Mouse (Mus musculus) ovary, postnatal 14 days (tissue): ENCODE results near the gene Gm49337.
"Not testable (repeated sequence)": the region's sequence is repeated elsewhere in the genome, so short reads cannot be mapped to it uniquely, and the experiment has no call there.

Source experiments
- DNase-seq: peaks from one replicate; pipeline ENCODE4 v3.0.0; 2022; ENCODE audit warnings: low spot score

Gm49337 gene

DNA sequence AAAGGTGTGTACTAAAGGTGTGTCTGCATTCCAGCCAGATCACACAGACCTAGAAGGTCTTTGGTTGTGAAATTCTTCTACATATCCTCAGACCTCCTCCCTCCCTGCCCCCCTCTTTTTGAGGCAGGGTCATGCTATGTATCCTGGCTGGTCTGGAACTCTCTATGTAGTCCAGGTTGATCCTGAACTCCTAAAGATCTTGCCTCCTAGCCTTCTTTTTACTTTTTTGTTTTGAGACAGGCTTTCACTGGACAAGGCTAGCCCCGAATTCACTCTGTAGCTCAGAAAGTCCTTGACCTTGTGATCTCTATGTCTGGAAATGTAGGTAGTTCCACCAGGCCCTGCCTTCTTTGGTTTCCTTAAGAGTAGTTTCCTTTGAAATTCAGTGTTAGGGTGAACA is 35.7 kb downstream of the Gm49337 start:
- DNase-seq, result no peak

DNA sequence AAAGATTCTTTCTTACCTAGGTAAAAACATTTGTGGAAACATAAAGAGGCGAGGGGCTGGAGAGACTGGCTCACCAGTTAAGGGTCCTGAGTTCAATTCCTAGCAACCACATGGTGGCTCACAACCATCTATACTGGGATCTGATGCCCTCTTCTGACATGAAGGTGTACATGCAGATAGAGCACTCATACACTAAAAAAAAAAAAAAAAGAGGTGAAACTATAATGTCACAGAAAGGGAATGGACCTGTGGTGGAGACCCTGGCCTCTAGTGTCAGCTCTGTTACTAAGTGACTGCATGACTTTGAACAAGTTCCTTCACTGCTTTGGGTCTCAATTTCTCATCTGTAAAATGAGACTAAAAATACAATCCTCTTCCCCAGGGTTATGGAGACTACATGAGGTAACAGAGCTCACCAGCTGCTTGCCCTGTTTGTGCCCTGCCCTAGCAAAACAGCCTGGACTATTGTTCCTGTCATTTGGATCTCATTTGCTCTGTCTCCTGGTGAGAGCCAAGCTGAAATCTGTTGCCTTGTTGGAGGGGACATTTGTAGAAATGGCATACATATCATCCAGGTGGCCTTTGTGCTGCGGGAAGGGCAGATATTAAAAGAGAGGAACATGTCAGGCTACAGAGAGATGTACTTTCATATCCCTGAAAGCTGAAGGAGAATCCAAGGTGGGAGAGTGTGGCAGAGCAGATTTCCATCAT is 42.9 kb downstream of the Gm49337 start:
- no peak for DNase-seq

DNA sequence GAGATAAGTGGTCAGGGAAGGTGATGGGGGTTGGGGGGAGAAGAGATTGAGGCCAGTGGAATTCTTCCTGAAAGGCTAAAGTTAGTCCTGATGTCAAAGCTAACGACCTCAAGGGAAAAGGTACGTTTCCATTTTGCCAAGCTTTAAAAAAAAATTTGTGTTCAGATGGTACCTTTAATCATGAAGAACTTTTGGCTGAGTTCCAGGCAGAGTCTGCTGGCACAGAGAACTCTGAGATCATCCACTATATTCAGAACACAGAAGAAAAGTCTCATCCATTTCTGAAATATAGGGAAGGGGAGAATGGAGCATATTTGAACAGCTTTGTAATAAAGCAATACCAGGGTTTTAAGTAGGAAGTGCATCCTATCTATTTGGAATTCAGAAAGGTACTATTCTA is 43.9 kb downstream of the Gm49337 start:
- DNase-seq, result no peak

DNA sequence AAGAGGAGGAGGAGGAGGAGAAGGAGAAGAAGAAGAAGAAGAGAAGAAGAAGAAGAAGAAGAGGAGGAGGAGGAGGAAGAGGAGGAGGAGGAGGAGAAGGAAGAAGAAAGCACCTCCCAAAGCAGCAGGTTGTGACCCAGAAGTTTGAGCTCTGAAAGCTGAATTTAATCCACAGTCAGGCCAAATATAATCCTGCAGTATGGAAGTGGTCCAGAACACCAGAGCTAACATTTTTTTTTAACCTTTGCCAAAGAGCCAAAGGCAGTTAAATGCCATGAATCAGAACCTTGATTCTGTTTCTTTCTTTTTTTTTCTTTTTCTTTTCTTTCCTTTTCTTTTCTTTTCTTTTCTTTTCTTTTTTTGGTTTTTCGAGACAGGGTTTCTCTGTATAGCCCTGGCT is 44.5 kb downstream of the Gm49337 start:
- DNase-seq, result not testable (repeated sequence)

DNA sequence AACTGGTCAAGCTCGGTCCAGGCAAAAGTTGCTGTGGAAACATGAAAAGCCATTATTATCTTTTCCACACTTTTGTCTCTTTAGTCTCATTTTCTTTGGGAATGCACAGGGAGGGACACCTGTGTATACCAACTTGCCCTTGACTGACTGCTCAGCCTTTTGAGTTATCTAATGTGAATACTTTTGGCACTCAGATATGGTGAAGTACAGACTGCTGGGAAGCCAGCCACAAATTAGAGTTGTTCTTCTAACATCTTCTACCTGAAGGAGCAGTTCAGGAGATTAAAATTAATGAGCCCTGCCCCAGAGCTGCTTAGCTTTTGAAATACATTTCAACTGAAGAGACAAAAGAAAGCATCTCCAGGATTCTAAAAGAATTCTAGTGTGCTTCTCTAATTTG is 45.9 kb downstream of the Gm49337 start:
- no peak for DNase-seq

DNA sequence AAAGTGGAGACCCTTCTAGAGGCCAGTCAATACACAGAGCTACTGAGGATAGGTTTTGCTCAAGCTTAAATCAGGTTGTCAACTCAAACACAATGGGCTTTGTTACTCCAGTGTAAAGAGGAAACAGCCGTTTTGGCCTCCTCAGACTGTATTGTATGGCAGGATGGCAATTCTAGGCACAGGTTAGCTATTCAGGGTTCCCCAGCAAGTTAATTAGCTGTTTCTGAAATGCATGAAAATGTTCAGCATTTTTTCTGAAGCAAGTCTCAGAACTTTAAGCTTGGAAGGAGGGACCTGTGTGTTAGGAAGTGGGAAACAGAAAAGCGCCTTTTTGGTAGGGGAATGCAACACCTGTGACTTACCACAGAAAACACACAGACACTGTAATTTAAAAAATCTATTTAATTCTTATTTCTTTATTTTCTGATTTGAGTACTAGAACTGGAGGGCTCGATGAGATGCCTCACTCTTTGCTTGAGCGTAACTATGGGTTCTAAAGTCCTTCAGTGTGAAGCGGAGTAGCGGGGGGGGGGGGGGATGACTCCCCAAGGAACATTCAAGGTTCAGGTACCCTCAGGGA is 47.0 kb downstream of the Gm49337 start:
- no peak for DNase-seq

DNA sequence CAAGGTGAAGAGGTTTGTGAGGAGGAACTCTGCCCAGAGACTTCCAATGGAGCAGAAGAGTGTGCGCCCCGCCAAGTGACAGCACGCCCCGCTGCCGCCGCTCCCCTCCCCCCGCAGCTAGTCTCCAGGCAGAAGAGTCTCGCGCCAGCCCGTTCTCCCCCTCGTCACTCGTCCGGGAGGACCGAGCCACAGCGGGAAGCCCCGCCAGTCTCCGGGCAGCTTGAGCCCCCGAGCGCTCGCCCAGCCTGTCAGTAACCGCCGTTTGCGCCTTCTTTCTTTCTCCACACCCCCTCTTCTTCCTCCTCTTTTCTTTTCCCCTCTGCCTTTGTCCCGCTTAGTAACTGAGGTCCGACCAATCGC is 47.6 kb downstream of the Gm49337 start:
- no peak for DNase-seq

DNA sequence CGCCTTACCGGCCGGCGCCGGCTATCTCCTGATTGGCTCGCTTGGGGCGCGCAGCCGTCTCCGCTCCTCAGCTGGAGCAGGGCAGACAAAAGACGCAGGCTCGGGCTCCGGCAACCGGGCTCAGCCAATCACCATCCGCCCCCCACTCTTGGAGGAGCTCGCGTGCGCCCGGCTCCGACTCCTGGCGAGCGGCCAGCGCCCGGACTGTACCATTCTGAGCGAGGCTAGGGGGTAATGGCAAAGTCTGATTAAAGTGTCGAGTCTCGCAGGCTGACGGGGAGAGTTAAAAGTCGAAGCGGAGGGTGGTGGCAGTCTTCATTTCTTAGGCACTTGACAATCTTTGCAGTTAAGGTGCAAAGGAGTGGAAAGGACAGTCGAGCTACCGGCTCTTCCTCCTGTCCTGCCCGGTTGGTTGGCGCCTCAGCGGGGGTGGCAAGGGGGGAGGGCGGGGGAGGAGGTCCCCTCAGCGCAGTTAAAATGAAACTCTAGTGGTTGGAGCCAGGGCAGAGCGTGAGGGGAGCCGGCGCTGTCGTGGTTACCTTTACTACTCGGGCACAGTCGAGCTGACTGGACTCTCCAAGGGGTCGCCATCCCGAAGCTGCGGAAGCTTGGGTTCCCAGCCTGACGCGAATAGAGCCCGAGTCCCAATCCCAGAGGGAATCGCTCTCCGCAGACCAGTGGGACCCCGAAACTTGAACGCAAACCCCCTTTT is 48.1 kb downstream of the Gm49337 start, which contains the start of gene Pik3r3:
Gene Pik3r3, plus strand, starts transcription at position 479 of the 712 bp plus-strand sequence.
- peak; percentile 96 for DNase-seq

DNA sequence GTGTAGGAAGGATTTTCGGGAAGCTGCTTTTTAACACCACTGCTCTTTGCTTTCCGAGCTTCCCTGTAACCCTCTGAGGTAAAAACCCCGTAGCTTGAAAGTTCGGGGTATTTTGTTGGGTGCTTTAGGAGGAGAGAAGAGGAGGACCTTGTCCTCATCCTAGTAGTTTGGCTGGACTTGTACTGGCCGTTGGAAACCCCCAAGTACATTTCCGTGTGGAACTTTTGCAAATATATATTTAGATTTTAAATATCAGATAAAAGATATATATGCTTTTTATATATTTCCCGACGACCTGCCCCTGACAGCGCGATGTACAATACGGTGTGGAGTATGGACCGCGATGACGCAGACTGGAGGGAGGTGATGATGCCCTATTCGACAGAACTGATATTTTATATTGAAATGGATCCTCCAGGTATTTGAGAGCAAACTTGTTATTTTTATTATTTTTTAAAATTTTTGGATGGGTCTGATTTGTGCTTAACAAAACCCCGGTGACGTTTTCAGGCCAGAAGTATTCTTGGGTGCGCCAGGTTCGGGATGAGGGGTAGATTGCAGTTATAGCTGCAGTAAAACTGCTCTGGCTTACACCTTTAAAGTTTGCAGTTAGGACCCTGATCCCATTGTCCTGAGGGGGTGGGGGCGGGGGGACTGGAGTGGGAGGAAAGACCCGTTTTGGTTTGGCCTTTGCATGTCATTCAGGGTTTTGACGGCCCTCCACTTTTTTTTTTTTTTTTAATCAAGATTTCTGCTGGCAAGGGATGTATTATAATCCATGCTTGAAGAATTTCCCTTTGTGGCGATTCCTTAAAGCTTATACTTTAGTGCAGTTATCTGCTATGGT is 49.0 kb downstream of the Gm49337 start:
- DNase-seq, result no peak

DNA sequence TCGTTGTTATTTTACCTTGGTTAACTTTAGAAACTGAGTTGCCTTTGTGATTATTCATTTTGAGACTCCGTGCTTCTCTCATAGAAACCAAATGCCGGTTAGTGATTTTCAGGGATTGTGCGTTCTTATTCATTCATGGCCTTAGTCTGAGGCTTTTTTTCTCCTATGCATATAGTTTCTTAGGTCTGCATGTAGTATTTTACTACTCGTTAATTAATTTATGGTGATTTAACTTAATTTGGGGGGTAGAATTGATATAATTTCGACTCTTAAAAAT is 49.6 kb downstream of the Gm49337 start:
- DNase-seq, result no peak

DNA sequence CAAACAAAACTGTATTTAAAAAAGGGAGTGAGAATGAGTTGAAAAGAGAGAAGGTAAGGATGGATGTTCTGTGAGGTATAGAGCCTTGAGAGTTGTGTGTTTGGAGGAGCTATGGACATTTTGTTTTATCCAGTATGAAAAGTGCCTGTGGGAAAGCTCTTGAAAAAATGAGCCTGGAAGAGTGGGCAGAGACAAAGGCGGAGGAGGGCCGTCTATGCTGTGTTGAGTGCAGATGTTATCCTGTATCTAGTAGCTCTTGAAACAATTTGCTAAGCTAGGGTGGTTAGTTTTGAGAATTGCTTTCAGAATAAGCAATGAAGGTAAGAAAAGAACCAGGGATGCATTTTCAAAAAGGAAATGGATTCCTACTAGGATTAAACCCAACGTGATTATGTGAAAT is 70.2 kb downstream of the Gm49337 start:
- DNase-seq, result no peak

DNA sequence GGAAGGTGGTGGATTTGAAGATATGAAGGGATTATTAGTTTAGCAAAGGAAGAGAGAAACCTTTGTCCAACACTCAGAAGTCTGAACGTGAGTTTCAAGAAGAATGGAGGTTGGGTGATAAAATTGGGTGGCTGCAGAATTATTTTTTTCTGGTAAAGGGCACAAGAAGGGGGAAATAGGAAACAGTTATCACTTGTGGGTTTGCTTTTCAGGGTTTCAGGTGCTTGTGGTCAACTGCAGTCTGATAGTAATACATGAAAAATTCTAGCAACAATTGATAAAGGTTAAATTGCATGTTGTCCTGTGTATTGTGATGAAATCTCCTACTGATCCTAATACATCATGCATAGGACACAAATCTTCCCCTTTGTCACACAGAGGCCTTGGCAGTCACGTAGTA is 71.1 kb downstream of the Gm49337 start:
- DNase-seq, result no peak

DNA sequence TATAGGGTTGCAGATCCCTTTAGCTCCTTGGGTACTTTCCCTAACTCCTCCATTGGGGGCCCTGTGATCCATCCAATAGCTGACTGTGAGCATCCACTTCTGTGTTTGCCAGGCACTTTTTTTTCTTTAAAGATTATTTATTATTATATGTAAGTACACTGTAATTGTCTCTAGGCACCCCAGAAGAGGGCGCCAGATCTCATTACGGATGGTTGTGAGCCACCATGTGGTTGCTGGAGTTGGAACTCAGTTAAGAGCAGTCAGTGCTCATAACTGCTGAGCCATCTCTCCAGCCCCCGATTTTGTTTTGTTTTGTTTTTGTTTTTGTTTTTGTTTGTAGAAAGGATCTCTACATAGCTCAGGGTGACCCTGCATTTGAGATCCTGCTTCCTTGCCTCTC is 72.7 kb downstream of the Gm49337 start:
- DNase-seq, result peak; percentile 22

DNA sequence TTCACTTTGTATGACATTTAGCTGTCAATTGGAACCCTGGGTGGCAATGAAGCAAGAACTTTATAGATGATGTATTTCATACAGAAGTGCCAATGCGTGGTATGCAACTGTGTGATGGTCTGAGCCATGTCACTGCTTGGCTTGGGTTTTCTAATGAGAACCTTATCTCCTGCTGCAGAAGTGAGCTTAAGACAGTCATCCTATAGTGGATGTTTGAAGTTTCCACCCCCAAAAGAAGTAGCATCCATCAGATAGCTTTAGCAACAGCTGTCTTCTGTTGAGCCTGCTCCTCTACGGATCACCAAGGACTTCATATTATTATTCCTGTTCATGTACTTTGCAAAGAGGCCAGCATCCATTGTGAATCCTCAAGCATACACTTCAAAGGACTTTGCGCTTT is 76.8 kb downstream of the Gm49337 start:
- no peak for DNase-seq

DNA sequence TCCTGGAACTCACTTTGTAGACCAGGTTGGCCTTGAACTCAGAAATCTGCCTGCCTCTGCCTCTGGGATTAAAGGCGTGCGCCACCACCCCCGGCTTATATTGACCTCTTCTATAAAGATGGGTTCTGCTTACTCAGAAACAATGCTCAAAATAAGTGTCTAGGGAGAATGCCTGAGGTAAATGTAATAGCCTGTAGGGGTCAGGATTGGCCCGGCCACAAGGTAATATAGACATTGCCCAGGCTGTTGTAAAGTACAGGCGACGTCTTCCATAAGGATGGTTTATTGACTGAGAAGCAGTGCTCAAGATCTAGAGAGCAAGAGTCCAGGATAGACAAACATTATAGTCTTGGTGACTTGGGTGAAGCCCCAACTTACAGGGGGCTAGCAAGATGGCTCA is 95.0 kb downstream of the Gm49337 start:
- no peak for DNase-seq

DNA sequence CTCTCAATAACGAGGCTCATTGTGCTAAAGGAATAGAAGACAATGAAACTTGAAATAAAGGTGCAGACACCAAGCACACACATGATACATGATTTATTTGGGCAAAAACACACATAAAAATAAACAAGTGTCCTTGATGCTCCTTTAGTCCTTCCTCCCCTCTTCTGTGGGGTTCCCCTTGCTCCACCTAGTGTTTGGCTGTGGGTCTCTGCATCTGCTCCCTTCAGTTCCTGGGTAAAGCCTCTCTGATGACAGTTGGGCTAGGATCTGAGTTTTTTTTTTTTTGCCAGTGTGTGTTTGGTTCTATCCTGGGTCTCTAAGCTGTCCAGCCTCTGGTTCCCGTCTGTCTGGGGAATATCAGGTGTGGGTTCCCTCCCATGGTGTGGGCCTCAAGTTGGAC is 109.0 kb downstream of the Gm49337 start:
- no peak for DNase-seq

DNA sequence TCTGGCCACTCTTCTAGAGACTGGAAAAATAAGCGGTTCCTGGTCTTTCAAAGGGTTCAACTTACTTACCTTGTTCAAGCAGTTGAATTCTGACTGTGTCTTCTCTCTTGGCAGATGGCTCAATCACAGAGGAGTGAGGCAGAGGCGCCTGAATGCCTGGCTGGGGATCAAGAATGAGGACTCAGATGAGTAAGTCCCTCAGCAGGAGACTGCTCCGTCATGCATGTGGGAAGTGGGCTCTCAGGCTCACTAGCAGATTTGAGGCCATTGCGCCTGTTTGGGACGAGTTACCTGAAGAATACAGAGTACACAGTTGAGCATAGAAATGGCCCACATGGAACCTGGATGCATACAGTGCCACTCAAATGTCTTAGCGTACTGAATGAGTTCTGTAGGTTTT is 118.4 kb downstream of the Gm49337 start:
- DNase-seq, result no peak

DNA sequence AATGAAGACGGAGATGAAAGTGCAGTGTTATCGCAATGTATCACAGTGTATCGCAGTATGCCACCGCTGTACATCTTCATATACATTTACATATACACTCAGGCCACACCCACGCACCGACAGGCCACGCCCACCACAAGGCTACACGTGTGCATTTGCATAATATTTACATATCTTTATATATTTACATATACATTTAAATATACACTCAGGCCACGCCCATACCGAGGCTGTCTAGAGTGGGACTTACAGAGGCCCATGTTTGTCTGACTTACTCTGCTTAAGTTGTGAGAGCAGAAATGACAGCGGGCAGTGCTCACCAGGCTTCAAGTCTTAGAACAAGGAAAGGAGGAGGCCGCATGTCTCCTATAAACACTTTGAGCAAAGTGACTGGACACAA is 120.1 kb downstream of the Gm49337 start:
- no peak for DNase-seq

DNA sequence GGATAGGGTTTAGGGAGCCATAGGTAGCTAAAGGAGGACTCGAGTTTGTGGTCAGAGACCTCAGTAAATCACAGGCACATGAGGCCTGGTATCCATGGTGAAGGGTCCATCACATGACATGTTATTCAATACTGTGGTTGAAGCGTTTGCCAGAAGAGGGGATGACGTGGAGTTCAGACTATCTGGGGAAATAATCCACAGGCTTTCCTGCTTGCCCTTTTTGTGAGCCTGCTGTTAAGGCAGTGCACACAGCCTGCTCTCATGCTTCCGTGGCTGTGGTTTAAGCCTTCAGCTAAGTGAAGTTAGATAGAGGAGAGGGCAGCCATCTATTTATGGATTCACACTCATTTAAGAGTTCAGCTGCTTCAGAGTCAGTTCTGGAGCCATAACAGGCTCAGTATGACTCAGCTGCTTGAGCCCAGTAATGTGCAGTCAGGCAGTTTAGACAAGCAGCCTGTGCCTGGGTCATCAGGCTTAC is 127.7 kb downstream of the Gm49337 start:
- no peak for DNase-seq

DNA sequence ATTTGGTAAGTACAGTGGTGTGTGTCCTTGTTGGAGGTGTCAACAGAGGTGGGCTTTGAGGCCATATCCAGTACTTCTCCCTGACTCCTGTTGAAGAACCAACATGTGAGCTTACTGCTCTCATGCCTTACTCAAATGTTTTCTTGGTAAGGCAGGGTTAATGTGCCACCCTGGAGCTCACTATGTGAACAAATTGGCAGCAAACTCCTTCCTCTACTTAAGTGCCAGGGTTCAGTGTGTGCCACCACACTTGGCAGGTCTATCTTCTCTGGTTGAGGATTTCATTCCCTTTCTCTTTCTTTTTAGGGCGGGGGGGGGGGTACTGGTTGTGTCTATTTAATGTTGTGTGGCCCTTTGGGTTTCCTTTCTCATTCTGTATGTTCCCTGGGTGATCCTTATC is 131.4 kb downstream of the Gm49337 start:
- DNase-seq, result no peak

DNA sequence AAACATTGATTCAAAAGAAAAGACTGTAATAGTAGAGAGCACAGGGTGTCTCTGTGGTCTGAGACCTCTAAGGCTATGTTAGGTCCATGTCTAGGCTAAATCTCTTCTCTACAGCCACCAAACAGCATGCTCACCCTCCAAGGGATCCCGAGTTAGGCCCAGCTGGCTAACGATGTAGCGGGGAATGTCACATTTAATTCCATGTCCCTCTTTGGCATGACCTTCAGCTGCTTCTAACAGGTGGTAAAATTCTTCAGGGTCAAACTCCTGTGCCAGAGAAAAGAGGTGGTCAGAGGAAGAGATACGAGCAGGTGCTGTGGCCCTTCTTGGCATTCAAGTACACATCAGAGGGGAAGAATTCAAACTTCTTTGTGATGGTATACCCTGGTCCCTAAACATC is 144.4 kb downstream of the Gm49337 start:
- no peak for DNase-seq

DNA sequence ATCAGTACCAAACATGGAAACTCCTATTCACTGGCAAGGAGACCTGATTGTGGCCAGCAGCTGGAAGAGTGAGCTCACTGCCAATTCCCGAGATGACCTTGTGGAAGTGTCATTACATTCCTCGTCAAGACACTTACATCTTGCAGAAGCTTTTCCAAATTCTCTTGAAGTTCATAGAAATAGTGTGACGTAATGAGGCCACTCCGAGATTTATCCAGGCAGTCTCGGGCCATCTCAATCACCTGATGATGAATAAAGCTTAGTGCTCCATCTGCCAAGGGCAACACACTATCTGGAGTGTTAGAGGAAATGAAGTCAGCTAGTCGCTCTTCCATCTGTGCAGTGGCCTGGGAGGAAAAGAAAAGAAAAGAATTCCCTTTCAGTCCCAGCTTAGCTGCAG is 148.9 kb downstream of the Gm49337 start:
- no peak for DNase-seq

DNA sequence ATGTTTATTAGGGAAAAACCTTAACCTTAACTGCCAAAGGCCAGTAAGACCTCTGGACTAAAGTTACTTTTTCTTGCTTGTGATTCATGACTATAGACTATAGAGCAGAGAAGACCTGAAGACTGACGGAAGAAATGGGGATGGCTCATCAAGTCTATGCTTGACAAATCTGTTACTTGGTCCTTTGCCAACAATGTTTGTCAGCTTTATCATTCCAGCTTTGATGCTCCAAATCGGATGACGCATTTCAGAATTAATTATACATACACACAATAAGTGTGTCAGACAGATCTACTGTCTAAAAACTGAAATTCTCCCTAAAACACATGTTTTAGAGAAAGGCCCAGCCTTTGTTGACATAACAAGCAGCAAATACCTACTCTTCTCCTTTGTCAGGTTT is 156.1 kb downstream of the Gm49337 start:
- DNase-seq, result no peak
